Mouse (Mus musculus) embryonic facial prominence, embryonic 12.5 days (tissue): ENCODE data around the gene Slc7a6. TPM values are rescaled to one million over a fixed set of nuclear protein-coding genes. Genes with fewer than 3 reads are reported as not detected.

Experiments
- ATAC-seq: fragments of 200-750 bp; cut with Nextera tagmentation; 2 replicates; pipeline ENCODE4 v1.8.0; 2017; ENCODE audit not compliant: insufficient number of reproducible peaks, insufficient read depth, low FRiP score, low TSS enrichment
- H3K27ac ChIP-seq: fragments of 300-500 bp; sonication (generic); 2 replicates; pipeline ENCODE4 v1.5.1; 2016; ENCODE audit warnings: mild to moderate bottlenecking
- H3K27me3 ChIP-seq: fragments of 300-500 bp; sonication (generic); 2 replicates; pipeline ENCODE4 v1.6.1; 2016; ENCODE audit warnings: mild to moderate bottlenecking, moderate library complexity
- H3K36me3 ChIP-seq: fragments of 300-500 bp; sonication (generic); 2 replicates; pipeline ENCODE4 v1.6.1; 2016; ENCODE audit warnings: mild to moderate bottlenecking
- H3K4me1 ChIP-seq: fragments of 300-500 bp; sonication (generic); 2 replicates; pipeline ENCODE4 v1.6.1; 2016
- H3K4me2 ChIP-seq: fragments of 300-500 bp; sonication (generic); replicated peaks from 2 replicates; pipeline ENCODE4 v1.6.1; 2016; ENCODE audit warnings: mild to moderate bottlenecking, moderate library complexity
- H3K4me3 ChIP-seq: fragments of 300-500 bp; sonication (generic); 2 replicates; pipeline ENCODE4 v1.5.1; 2016; ENCODE audit warnings: mild to moderate bottlenecking
- H3K9ac ChIP-seq: fragments of 300-500 bp; sonication (generic); 2 replicates; pipeline ENCODE4 v1.6.1; 2016; ENCODE audit warnings: mild to moderate bottlenecking, moderate library complexity
- H3K9me3 ChIP-seq: fragments of 300-500 bp; sonication (generic); 2 replicates; pipeline ENCODE4 v1.6.1; 2016; ENCODE audit warnings: mild to moderate bottlenecking, moderate library complexity
- WGBS: fragments of 180-500 bp; shearing (Covaris S2); methylation state at CpG from one replicate; pipeline ENCODE4 v1.1.7; 2016; 5-methylcytosine and 5-hydroxymethylcytosine counted together
- polyA plus RNA-seq: library from polyadenylated mRNA; unstranded; fragments of >200 nt; fragmentation: Nextera tagmentation; extraction: Ambion mirVana; gene quantifications from 2 replicates; pipeline ENCODE4 v1.2.1, GENCODE M21; 2016

The Slc7a6 gene
- polyA plus RNA-seq, 1 experiment from 2014 or later = 52.8 TPM

DNA sequence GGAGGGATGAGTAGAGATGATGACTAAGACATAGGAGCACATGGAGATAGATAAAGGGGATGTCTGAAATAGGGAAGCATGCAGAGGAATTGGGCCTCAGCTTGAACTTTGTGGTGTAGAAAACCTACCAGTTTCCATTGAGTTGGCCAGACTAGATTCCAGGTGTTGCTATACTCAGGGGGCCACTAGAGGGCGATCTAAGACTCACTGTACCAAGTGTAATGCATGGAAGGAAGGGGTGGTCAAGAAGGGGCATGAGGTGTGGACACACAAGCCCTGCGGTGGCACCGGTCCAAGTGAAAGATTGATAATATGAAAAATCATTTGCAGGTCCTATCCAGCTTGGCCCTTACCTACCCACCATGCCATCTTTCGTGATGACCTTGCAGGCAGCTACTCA is 3.2 kb upstream of the Slc7a6 start:
- no peak for ATAC-seq
- Histone ChIP-seq H3K9me3 (no peaks in the 10 kb centered on the region), H3K4me1 (peaks cover 9% of the 10 kb centered on the region; the same call in 1 of the 2 replicates), H3K27me3 (no peaks in the 10 kb centered on the region), H3K27ac (no peak overlapping the region), H3K36me3 (peaks cover 36% of the 10 kb centered on the region), H3K4me3 (no peak overlapping the region), H3K9ac (no peak overlapping the region), H3K4me2 (no peak overlapping the region)
- 48% methylated on average over 4 of the region's 4 CpGs for WGBS

DNA sequence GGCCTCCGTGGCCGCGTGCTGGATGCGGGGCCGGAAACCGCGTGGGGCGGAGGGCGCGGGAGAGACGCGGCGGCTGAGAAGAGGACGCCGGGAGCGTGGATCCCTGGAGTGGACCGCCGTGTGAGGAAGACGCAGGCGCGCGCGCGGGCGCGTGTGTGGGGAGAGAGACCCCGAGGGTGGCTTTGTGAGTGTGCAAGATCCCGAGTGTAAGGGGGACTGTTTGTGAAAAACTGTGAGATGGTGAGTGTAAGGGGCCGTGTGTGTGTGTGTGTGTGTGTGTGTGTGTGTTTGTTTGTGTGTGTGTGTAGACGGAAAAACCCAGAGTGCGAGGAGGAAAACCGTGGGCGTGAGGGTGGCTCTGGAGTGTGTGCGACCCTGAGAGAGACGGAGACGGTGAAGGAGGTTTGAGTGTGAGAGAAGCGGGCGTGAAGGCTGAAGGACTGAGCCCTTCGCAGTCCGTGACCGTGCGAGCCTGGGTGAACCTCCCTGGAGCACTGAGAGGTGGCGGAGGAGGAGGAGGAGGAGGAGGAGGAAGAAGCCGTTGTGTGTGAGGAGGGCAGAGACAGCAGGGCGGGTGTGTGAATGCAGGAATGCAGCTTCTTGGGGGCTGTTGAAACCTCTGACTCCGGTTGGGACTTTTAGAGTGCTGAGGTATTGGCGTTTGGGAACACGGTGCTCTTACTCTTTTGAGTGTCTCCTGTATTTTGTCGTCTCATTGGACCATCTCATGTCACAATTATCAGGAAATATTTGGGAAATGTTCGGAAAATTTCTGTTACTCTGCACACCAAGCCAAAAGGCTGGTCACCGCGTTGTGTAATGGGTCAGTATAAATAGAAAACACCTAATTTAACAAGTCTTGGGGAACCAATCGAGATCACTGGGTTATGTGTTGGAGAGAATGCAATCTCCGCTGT is 618 bp downstream of the Slc7a6 start:
- peak overlapping the region; percentile 91 for H3K4me2 ChIP-seq
- peak; percentile 66 for ATAC-seq
- peak overlapping the region; percentile 91 for H3K4me3 ChIP-seq
- peak overlapping the region; percentile 70 for H3K27ac ChIP-seq
- H3K36me3 ChIP-seq = 0 out of 2 replicates have a peak, but pooled peaks cover under 1% of the 10 kb centered on the region
- H3K4me1 ChIP-seq = peaks cover 9% of the 10 kb centered on the region; the same call in 1 of the 2 replicates
- no peaks in the 10 kb centered on the region for H3K27me3 ChIP-seq
- no peaks in the 10 kb centered on the region for H3K9me3 ChIP-seq
- H3K9ac ChIP-seq = peak overlapping the region; percentile 82
- WGBS = 2% methylated on average over 52 of the region's 54 CpGs

DNA sequence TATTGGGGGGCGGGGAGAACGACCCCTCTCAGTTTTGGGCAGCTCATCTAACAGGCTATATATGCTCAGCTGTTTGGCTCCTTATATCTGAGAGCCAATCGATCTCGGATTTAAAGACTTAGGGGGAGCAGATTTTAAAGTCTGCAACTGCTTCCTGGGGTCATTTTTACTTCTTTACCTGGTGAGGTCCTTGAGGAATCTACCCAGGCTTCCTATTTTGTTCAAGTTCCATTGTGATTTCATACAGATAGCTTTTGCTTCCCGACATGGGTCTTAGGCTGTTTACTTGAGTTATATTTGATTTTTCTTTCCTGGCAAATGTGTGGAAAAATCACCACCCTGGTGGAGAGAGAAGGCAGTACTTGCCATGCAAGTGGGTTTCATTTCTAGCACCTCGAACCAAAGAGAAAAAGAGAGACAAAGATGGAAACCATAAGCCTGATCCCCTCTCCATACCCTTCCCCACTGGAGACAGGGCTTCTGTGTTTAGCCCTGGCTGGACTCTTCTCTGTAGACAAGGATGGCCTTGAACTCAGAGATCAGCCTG is 1.4 kb downstream of the Slc7a6 start:
- Histone ChIP-seq H3K27me3 (no peaks in the 10 kb centered on the region), H3K4me2 (peak overlapping the region; percentile 91), H3K4me1 (peaks cover 9% of the 10 kb centered on the region; the same call in 1 of the 2 replicates), H3K9ac (peak overlapping the region; percentile 82), H3K36me3 (no peaks in the 10 kb centered on the region), H3K9me3 (no peaks in the 10 kb centered on the region), H3K4me3 (peak overlapping the region; percentile 91), H3K27ac (no peak overlapping the region)
- ATAC-seq = no peak
- WGBS = 52% methylated on average over 6 of the region's 6 CpGs

DNA sequence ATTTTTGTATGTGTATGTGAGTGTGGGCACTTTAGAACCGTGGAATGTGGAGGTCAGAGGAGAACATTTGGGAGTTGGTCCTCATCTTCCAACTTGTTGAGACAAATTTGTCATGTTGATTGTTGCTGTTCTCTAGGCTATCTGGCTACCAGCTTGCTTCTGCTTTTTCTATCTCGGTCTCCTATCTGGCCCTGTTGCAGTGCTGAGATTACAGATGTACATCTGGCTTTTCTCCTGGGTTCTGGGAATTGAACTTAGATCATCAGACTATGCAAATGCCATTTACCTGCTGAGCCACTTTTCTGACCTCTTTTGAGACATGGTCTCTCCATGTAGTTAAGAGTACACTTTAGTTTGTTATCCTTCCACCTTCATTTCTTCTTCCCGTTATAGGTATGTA is 4.9 kb downstream of the Slc7a6 start:
- Histone ChIP-seq H3K27me3 (no peaks in the 10 kb centered on the region), H3K36me3 (no peaks in the 10 kb centered on the region), H3K4me3 (no peak overlapping the region), H3K9me3 (no peaks in the 10 kb centered on the region), H3K4me1 (peaks cover 14% of the 10 kb centered on the region; the same call in 1 of the 2 replicates), H3K9ac (no peak overlapping the region), H3K4me2 (no peak overlapping the region), H3K27ac (no peak overlapping the region)
- ATAC-seq = no peak
- WGBS = 91% methylated on average over 3 of the region's 3 CpGs

DNA sequence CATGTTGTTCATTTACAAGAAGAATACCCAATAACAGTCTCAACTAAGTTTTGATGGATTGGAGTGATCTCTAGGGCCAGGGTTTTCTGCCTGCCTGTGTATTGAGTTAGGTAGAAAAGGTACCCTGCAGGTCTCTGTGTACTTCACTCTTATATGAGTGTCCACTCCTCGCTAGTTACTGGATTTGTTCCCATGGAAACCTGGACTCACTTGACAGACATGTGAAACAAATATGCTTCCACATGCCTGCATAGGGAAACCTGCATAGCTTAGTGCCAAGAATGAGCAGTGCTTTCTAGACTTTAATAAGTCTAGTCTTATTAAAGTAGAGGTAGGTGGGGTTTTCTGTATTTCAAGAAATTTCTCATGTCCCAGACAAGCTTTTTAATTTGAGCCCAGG is 8.2 kb downstream of the Slc7a6 start:
- Histone ChIP-seq H3K36me3 (peaks cover 6% of the 10 kb centered on the region; the same call in 1 of the 2 replicates), H3K27ac (no peak overlapping the region), H3K9me3 (no peaks in the 10 kb centered on the region), H3K27me3 (no peaks in the 10 kb centered on the region), H3K4me3 (no peak overlapping the region), H3K9ac (no peak overlapping the region), H3K4me2 (no peak overlapping the region), H3K4me1 (peaks cover 5% of the 10 kb centered on the region; the same call in 1 of the 2 replicates)
- 31% methylated on average over 1 of the region's 1 CpGs for WGBS
- ATAC-seq = no peak

DNA sequence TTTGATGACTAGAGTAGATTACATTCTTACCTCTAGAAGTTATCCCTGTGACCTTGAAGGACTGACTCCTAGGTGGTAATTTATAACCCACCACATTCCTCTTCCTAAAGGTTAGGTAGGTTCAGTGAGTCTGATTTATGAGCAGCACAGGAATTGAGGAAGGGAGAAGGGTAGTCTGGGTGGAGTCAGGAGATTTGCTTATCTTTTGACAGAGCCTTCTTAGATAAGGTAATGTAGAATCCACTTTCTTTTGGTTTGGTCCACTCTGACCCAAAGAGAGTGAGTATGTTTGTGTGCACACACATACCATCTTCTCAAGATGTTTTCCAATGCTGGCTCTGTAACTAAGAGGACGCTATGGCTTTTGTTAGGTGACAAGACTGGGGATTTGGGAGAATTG is 8.9 kb downstream of the Slc7a6 start:
- no peak overlapping the region for H3K4me3 ChIP-seq
- peaks cover 6% of the 10 kb centered on the region; the same call in 1 of the 2 replicates for H3K36me3 ChIP-seq
- no peak overlapping the region for H3K4me2 ChIP-seq
- no peak overlapping the region for H3K9ac ChIP-seq
- WGBS = 88% methylated on average over 1 of the region's 1 CpGs
- no peak overlapping the region for H3K27ac ChIP-seq
- H3K27me3 ChIP-seq = no peaks in the 10 kb centered on the region
- H3K9me3 ChIP-seq = no peaks in the 10 kb centered on the region
- H3K4me1 ChIP-seq = peaks cover 5% of the 10 kb centered on the region; the same call in 1 of the 2 replicates
- ATAC-seq = no peak

DNA sequence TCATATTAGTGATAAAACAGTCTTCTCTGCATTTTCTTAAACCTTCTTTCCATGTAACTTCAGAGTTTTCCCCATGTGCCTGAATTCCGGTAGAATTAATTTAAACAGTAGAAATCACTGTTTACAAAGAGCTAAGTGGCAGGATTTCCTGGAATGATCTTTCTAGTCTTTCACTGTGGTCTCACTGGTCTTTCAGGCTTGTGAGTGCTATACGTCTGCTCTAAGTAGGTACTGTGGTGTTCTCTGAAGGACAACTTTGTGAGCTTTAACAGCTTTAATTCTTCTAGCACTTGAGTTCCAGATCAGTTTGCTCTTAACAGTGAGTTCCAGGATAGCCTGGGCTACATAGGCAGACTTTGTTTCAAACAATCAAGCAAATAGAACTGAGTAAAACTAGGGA is 9.8 kb downstream of the Slc7a6 start:
- H3K9ac ChIP-seq = no peak overlapping the region
- H3K36me3 ChIP-seq = peaks cover 6% of the 10 kb centered on the region; the same call in 1 of the 2 replicates
- H3K4me3 ChIP-seq = no peak overlapping the region
- H3K27ac ChIP-seq = no peak overlapping the region
- no peak for ATAC-seq
- no peaks in the 10 kb centered on the region for H3K27me3 ChIP-seq
- no peak overlapping the region for H3K4me2 ChIP-seq
- no peaks in the 10 kb centered on the region for H3K9me3 ChIP-seq
- WGBS = 57% methylated on average over 2 of the region's 2 CpGs
- peaks cover 5% of the 10 kb centered on the region; the same call in 1 of the 2 replicates for H3K4me1 ChIP-seq

DNA sequence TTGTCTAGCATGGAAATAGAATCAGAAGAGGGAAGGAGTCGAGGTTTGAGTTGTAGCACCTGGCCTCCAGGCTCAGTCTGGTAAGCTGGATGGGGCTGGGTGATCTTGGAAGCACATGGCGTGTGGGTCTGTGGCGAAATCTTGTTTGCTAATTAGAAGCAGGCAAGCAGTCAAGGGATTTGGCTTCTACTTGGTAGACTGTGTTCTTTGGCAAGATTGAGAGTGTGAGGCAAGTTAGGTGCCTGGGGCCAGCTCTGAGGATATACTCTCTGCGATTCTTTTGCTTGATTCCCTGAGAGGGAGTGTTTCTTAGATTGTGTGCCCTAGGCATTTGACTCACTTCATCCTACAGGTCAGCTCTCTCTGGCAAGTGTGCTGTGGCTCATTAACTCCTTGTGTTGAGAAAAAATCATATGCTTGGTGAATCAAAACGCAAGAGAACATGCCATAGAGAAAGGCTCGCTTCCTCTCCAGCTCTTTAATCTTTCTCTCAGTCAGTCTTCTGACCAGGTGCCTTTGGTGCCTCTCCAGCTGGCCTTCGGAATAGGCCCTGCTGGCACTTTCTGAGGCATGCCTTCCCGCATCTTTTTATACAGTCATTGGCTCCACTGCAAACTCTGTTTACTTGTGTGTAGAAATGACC is 17.1 kb downstream of the Slc7a6 start:
- H3K27ac ChIP-seq = no peak overlapping the region
- WGBS = 80% methylated on average over 8 of the region's 8 CpGs
- no peak for ATAC-seq
- H3K9me3 ChIP-seq = no peaks in the 10 kb centered on the region
- H3K27me3 ChIP-seq = no peaks in the 10 kb centered on the region
- peaks cover 26% of the 10 kb centered on the region for H3K36me3 ChIP-seq
- H3K4me2 ChIP-seq = no peak overlapping the region
- no peaks in the 10 kb centered on the region for H3K4me1 ChIP-seq
- H3K9ac ChIP-seq = no peak overlapping the region
- no peak overlapping the region for H3K4me3 ChIP-seq

DNA sequence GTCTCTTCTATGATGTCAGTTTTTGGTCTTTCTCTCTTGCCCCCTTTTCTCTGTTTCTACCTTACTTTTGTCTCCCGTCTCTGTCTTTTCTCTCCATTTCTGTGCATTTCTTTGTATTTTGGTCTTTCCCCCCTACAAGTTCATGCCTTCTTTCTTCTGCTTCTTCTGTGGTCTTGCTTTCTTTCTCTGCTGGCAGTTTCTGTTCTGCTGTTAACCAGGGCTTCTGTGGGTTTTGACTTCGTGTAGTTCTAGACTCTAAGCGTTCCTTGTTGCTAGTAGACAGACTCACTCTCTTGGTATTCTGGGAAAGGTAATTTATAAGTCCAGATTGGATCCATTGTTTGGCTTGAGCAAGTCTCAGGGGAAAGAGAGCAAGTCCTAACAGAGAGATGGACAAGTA is 17.7 kb downstream of the Slc7a6 start:
- Histone ChIP-seq H3K27ac (no peak overlapping the region), H3K36me3 (peaks cover 29% of the 10 kb centered on the region), H3K27me3 (no peaks in the 10 kb centered on the region), H3K4me2 (no peak overlapping the region), H3K9ac (no peak overlapping the region), H3K4me1 (no peaks in the 10 kb centered on the region), H3K9me3 (no peaks in the 10 kb centered on the region), H3K4me3 (no peak overlapping the region)
- WGBS = 90% methylated on average over 3 of the region's 3 CpGs
- ATAC-seq = no peak

DNA sequence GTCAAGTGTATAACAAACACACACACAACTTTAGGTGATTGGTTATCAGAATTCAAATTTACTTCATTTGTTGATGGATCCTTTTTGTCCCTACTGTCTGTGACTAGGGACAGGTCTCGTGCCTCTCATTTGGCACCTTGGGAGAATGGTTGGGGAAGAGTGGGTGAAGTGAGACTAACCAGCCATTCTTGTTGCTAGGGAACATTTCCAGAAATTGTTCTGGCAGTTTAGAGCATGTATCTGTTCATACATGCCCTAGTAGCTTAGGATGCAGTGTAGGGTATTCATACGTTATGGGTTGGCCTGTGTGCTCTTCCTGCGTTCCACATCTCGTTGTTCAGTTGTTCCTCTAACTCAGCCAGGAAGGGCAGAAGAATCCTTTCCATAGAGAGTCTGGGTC is 20.5 kb downstream of the Slc7a6 start:
- WGBS = 90% methylated on average over 4 of the region's 4 CpGs
- no peaks in the 10 kb centered on the region for H3K4me1 ChIP-seq
- no peaks in the 10 kb centered on the region for H3K27me3 ChIP-seq
- peaks cover 50% of the 10 kb centered on the region for H3K36me3 ChIP-seq
- ATAC-seq = no peak
- H3K9me3 ChIP-seq = no peaks in the 10 kb centered on the region
- no peak overlapping the region for H3K27ac ChIP-seq
- H3K9ac ChIP-seq = no peak overlapping the region
- no peak overlapping the region for H3K4me3 ChIP-seq
- no peak overlapping the region for H3K4me2 ChIP-seq

DNA sequence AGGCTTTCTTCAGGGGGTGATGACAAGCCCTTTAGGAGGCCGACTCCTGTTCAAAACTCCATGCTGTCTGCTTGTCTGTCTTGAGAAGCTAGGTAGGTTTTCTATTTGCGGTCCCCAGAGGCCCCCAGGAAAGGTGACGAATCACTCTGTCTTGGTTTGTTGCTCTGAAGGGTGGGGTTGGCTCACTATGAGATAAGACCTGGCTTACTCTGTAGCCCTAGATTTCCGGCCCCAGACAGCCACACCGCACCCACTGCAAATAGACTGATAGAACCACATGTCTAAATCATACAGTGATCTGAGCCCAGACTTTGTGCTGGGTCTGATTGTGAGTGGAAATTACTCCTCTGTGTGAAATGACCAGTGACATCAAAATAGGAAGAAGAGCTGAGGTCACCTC is 23.0 kb downstream of the Slc7a6 start:
- H3K9ac ChIP-seq = no peak overlapping the region
- no peaks in the 10 kb centered on the region for H3K4me1 ChIP-seq
- H3K9me3 ChIP-seq = no peaks in the 10 kb centered on the region
- peaks cover 64% of the 10 kb centered on the region for H3K36me3 ChIP-seq
- no peaks in the 10 kb centered on the region for H3K27me3 ChIP-seq
- ATAC-seq = no peak
- no peak overlapping the region for H3K4me2 ChIP-seq
- 88% methylated on average over 5 of the region's 5 CpGs for WGBS
- no peak overlapping the region for H3K4me3 ChIP-seq
- H3K27ac ChIP-seq = no peak overlapping the region
